Mouse (Mus musculus): ENCODE data around the gene Timp1.

DNA sequence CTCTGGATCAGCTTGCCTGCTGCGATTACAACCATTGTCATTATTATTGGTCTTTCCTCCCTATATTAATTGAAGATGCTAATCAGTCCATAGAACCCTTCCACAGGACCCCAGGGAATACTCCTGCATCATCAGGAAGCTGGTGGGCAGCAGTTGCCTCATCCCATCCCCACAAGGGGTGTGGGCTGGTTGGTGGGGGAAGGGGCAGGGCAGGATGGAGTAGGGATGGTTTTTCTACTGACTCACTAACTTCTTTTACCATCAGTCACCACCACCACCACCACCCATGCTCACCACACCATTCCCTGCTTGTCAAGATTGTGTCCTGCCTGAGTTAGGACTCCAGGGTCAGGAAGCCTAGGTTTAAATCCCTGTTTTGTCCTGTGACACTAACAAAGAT, 763 bp upstream of the Timp1 start:
- TF ChIP-seq CTCF (conservative IDR thresholded peaks at IDR 0.05; ENCODE audit: insufficient read depth, insufficient read length, low read depth, low read length) (no peak), POLR2A (IDR thresholded peaks at IDR 0.05; ENCODE audit: low read depth, low read length) (no peak)

All from kidney, adult 2 months (tissue).